Mouse (Mus musculus): ENCODE results near the gene Tmem268. TPM values are rescaled to one million over a fixed set of nuclear protein-coding genes. Genes with fewer than 3 reads are reported as not detected.

Tmem268 gene
- 1 to 10 TPM; 1.3 to 3.4 TPM for polyA plus RNA-seq (2012; fragmentation: generic; extraction: Trizol)

GRCm38 (mm10) chr4:63558407-63559081 is at the start of gene Tmem268:
Gene Tmem268 (plus strand): TSS chr4:63558781.

GRCm38 (mm10) chr4:63544494-63545230 is 13.9 kb upstream of the Tmem268 start, which contains the start of gene Atp6v1g1:
Gene Atp6v1g1 (plus strand): TSS chr4:63544772.

GRCm38 (mm10) chr4:63604945-63605344 is 46.4 kb downstream of the Tmem268 start, which contains the start of gene Gm11213:
Gene Gm11213 (minus strand): TSS chr4:63605261.

GRCm38 (mm10) chr4:63622378-63622835 is 63.8 kb downstream of the Tmem268 start, which contains the start of gene Tex48:
Gene Tex48 (minus strand): TSS chr4:63622428.

Other genes with a start within 250 kb of the Tmem268 start
- gene Orm1, start 214.2 kb upstream of the Tmem268 start, polyA plus RNA-seq (2012; fragmentation: generic; extraction: Trizol) = under 1 TPM in 1 of 2 experiments, not detected in 1; 0.08 TPM
- gene Orm3, start 202.6 kb upstream of the Tmem268 start, polyA plus RNA-seq (2012; fragmentation: generic; extraction: Trizol) = under 1 TPM; 0.04 to 0.44 TPM
- under 1 TPM in 1 of 2 experiments, not detected in 1; 0.08 TPM for gene Orm2, start 196.3 kb upstream of the Tmem268 start, polyA plus RNA-seq (2012; fragmentation: generic; extraction: Trizol)
- 1 to 10 TPM in 1 of 2 experiments, under 1 TPM in 1; 0.13 to 2.3 TPM for gene Akna, start 155.4 kb upstream of the Tmem268 start, polyA plus RNA-seq (2012; fragmentation: generic; extraction: Trizol)
- 10 to 100 TPM in 1 of 2 experiments, 1 to 10 TPM in 1; 9.4 to 13.8 TPM for gene Whrn, start 62.8 kb upstream of the Tmem268 start, polyA plus RNA-seq (2012; fragmentation: generic; extraction: Trizol)
- gene Atp6v1g1, start 14.0 kb upstream of the Tmem268 start, polyA plus RNA-seq (2012; fragmentation: generic; extraction: Trizol) = 100 to 1,000 TPM; 119 to 187 TPM
- not detected for gene Gm11213, start 46.5 kb downstream of the Tmem268 start, polyA plus RNA-seq (2012; fragmentation: generic; extraction: Trizol)
- gene Tex48, start 63.6 kb downstream of the Tmem268 start, polyA plus RNA-seq (2012; fragmentation: generic; extraction: Trizol) = not detected
- gene Gm11214, start 104.6 kb downstream of the Tmem268 start, polyA plus RNA-seq (2012; fragmentation: generic; extraction: Trizol) = not detected
- gene Tnfsf15, start 186.3 kb downstream of the Tmem268 start, polyA plus RNA-seq (2012; fragmentation: generic; extraction: Trizol) = not detected